Mouse (Mus musculus) embryonic facial prominence, embryonic 15.5 days (tissue): Measurements from ENCODE around the gene Sh3glb1. TPM values are rescaled to one million over a fixed set of nuclear protein-coding genes. Genes with fewer than 3 reads are reported as not detected.

ENCODE experiments used
- ATAC-seq: fragments of 200-750 bp; cut with Nextera tagmentation; 2 replicates; pipeline ENCODE4 v1.8.0; 2017; ENCODE audit warnings: low read depth, moderate TSS enrichment; ENCODE audit not compliant: insufficient number of reproducible peaks, low FRiP score, low TSS enrichment
- H3K27ac ChIP-seq: fragments of 300-500 bp; sonication (generic); replicated peaks from 2 replicates; pipeline ENCODE4 v1.5.1; 2015; ENCODE audit warnings: mild to moderate bottlenecking, inconsistent platforms
- H3K27me3 ChIP-seq: fragments of 300-500 bp; sonication (generic); 2 replicates; pipeline ENCODE4 v1.6.1; 2015; ENCODE audit warnings: inconsistent platforms
- H3K36me3 ChIP-seq: fragments of 300-500 bp; sonication (generic); 2 replicates; pipeline ENCODE4 v1.6.1; 2015; ENCODE audit warnings: mild to moderate bottlenecking, inconsistent platforms
- H3K4me1 ChIP-seq: fragments of 300-500 bp; sonication (generic); 2 replicates; pipeline ENCODE4 v1.6.1; 2015; ENCODE audit warnings: inconsistent platforms
- H3K4me2 ChIP-seq: fragments of 300-500 bp; sonication (generic); replicated peaks from 2 replicates; pipeline ENCODE4 v1.6.1; 2015; ENCODE audit warnings: mild to moderate bottlenecking, inconsistent platforms
- H3K4me3 ChIP-seq: fragments of 300-500 bp; sonication (generic); replicated peaks from 2 replicates; pipeline ENCODE4 v1.5.1; 2015; ENCODE audit warnings: mild to moderate bottlenecking, inconsistent platforms
- H3K9ac ChIP-seq: fragments of 300-500 bp; sonication (generic); 2 replicates; pipeline ENCODE4 v1.6.1; 2015; ENCODE audit warnings: inconsistent platforms
- H3K9me3 ChIP-seq: fragments of 300-500 bp; sonication (generic); replicated peaks from 2 replicates; pipeline ENCODE4 v1.6.1; 2016; ENCODE audit warnings: inconsistent platforms
- WGBS: fragments of 180-500 bp; shearing (Covaris S2); methylation state at CpG from one replicate; pipeline ENCODE4 v1.1.7; 2015; 5-methylcytosine and 5-hydroxymethylcytosine counted together
- polyA plus RNA-seq: library from polyadenylated mRNA; unstranded; fragments of >200 nt; fragmentation: Nextera tagmentation; extraction: Ambion mirVana; gene quantifications from 2 replicates; pipeline ENCODE4 v1.2.1, GENCODE M21; 2015

The Sh3glb1 gene
- polyA plus RNA-seq, 1 experiment from 2014 or later, result 132 TPM

DNA sequence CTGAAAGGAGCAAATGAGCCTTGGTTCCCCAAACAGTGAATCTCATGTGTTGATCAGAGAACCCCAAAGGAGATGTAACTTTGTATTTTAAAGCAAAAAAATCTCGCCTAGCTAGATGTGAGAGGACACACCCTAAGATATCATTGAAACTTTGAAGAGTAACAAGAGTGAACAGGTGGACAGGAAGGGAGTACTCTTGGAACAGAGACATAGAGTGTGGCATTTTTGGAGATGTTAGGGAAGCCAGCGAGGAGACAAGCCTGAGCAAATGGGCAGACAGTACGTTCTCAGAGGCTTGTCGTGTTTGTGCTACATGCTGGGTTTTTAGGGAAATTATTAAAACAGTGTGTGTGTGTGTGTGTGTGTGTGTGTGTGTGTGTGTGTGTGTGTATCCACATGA, 82.0 kb downstream of the Sh3glb1 start:
- H3K27ac ChIP-seq, result no peak overlapping the region
- ATAC-seq, result no peak
- H3K4me3 ChIP-seq, result no peak overlapping the region
- H3K27me3 ChIP-seq, result no peaks in the 10 kb centered on the region
- no peaks in the 10 kb centered on the region for H3K9me3 ChIP-seq
- H3K36me3 ChIP-seq, result no peaks in the 10 kb centered on the region
- 67% methylated on average over 4 of the region's 4 CpGs for WGBS
- no peak overlapping the region for H3K4me2 ChIP-seq
- H3K9ac ChIP-seq, result no peak overlapping the region
- peaks cover under 1% of the 10 kb centered on the region; the same call in 1 of the 2 replicates for H3K4me1 ChIP-seq

DNA sequence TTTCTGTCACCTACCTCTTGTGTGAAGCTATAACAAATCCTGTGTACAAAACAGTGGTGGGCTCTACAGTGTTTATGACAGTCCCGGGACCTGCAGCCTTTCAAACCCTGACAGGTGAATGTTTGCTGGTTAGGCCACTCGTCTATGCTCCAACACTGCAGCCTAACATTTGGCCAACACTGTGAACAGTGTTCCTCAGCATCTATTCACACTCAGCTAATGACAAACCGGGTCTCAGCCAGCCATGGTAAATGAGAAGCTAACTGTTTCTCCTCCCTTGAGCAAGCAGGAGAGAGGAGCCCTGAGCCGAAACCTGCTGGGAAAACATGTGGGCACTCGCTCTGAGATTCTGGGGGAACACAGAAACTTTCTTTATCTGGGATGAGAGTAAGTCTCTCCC, 84.9 kb downstream of the Sh3glb1 start:
- Histone ChIP-seq H3K4me2 (no peak overlapping the region), H3K9me3 (no peaks in the 10 kb centered on the region), H3K36me3 (no peaks in the 10 kb centered on the region), H3K9ac (no peak overlapping the region), H3K4me3 (no peak overlapping the region), H3K4me1 (no peaks in the 10 kb centered on the region), H3K27ac (no peak overlapping the region), H3K27me3 (no peaks in the 10 kb centered on the region)
- 76% methylated on average over 5 of the region's 5 CpGs for WGBS
- ATAC-seq, result no peak

Other genes starting within 250 kb of the Sh3glb1 start
- gene Hs2st1, start 150.2 kb downstream of the Sh3glb1 start, polyA plus RNA-seq, result 15.2 and 15.3 TPM in 2 replicates
- 642 and 651 TPM in 2 replicates for gene Selenof, start 150.0 kb downstream of the Sh3glb1 start, polyA plus RNA-seq
- gene Clca3a1, start 40.6 kb upstream of the Sh3glb1 start, polyA plus RNA-seq, result 1.4 and 2.5 TPM in 2 replicates
- 1.2 and 1.7 TPM in 2 replicates for gene Clca3a2, start 99.2 kb upstream of the Sh3glb1 start, polyA plus RNA-seq
- gene Clca3b, start 129.0 kb upstream of the Sh3glb1 start, polyA plus RNA-seq, result 0.05 and 0.09 TPM in 2 replicates
- not detected in 2 replicates for gene Clca4b, start 212.2 kb upstream of the Sh3glb1 start, polyA plus RNA-seq